Mouse (Mus musculus) liver, adult 2 months (tissue): Measurements from ENCODE around the gene Il2.

Experiments used
- CTCF ChIP-seq: fragments of 200-500 bp; IDR thresholded peaks from 2 replicates; pipeline ENCODE4 v1.5.1; 2011; ENCODE audit warnings: low read depth, low read length, control low read depth
- POLR2A ChIP-seq: fragments of 200-500 bp; IDR thresholded peaks from 2 replicates; pipeline ENCODE4 v1.6.1; 2011; ENCODE audit warnings: low read length, control low read depth; ENCODE audit not compliant: insufficient read depth; ENCODE audit errors: extremely low read depth

DNA sequence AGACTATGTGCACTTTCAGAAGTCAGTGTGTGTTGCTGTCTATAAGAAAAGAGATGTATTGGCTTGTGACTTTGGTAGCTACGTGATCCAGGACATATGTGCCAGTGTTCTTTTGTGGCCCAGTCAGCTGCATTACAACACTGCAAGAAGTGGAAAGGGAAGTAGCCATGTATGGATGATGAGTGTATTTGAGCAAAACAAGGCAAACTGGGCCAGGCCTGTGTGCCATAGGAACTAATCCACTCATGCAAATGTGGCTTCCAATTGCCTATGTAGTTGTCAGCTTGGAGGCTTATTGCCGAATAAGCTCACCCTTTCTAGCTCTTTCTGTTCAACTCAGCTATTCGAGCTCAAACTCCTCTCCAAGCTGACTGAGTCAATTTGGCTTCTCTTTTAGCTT, 13.4 kb upstream of the Il2 start:
- TF ChIP-seq CTCF: no peak
- no peak for TF ChIP-seq POLR2A
